Mouse (Mus musculus) lung, adult 2 months (tissue): ENCODE measurements around the gene Nbas. TPM values are rescaled to one million over a fixed set of nuclear protein-coding genes. Genes with fewer than 3 reads are reported as not detected.

ENCODE experiments used
- DNase-seq: peaks from one replicate; pipeline ENCODE4 v3.0.0; 2022
- H3K4me1 ChIP-seq: fragments of 200-500 bp; 2 replicates; pipeline ENCODE4 v1.6.1; 2011; ENCODE audit warnings: low read length; ENCODE audit not compliant: control insufficient read depth, insufficient read depth
- H3K4me3 ChIP-seq: fragments of 200-500 bp; replicated peaks from 2 replicates; pipeline ENCODE3; 2011; ENCODE audit warnings: low read depth, mild to moderate bottlenecking, control low read depth, low read length; ENCODE audit errors: extremely low read depth
- CTCF ChIP-seq: fragments of 200-500 bp; IDR thresholded peaks from 2 replicates; pipeline ENCODE4 v1.5.1; 2011; ENCODE audit warnings: mild to moderate bottlenecking, low read length, control low read depth; ENCODE audit not compliant: insufficient read depth
- POLR2A ChIP-seq: fragments of 200-500 bp; IDR thresholded peaks from 2 replicates; pipeline ENCODE4 v1.6.1; 2011; ENCODE audit warnings: low read depth, mild to moderate bottlenecking, control low read depth, low read length, borderline replicate concordance; ENCODE audit errors: extremely low read depth
- WGBS: fragments of 180-500 bp; shearing (Covaris S2); methylation state at CpG from one replicate; pipeline ENCODE4 v1.1.7; 2018; 5-methylcytosine and 5-hydroxymethylcytosine counted together
- polyA plus RNA-seq: library from polyadenylated mRNA; depleted of rRNA; stranded (reverse); fragments of >200 nt; gene quantifications from 2 replicates; pipeline ENCODE4 v1.2.3, GENCODE M21; 2012

Nbas gene
- polyA plus RNA-seq, 1 experiment: 16.4 TPM

- WGBS: 71% methylated on average over 2 of the region's 2 CpGs
- DNase-seq: no peak
- Histone ChIP-seq H3K4me3 (no peak overlapping the region), H3K4me1 (no peaks in the 10 kb centered on the region)
- TF ChIP-seq CTCF (no peak), POLR2A (no peak)
Measured at GRCm38 (mm10) chr12:13452050-13452449, 183.1 kb downstream of the Nbas start.

- Histone ChIP-seq H3K4me1 (no peaks in the 10 kb centered on the region), H3K4me3 (no peak overlapping the region)
- no peak for DNase-seq
- TF ChIP-seq POLR2A (no peak), CTCF (no peak)
- WGBS: 88% methylated on average over 6 of the region's 6 CpGs
Measured at GRCm38 (mm10) chr12:13460223-13460853, 191.4 kb downstream of the Nbas start.

GRCm38 (mm10) chr12:13461558-13462153 lies 192.7 kb downstream of the Nbas start:
- DNase-seq: no peak
- Histone ChIP-seq H3K4me1 (no peaks in the 10 kb centered on the region), H3K4me3 (no peak overlapping the region)
- 65% methylated on average over 9 of the region's 9 CpGs for WGBS
- TF ChIP-seq POLR2A: no peak

GRCm38 (mm10) chr12:13462397-13462796 lies 193.5 kb downstream of the Nbas start:
- TF ChIP-seq POLR2A: no peak
- Histone ChIP-seq H3K4me3 (no peak overlapping the region), H3K4me1 (no peaks in the 10 kb centered on the region)
- DNase-seq: no peak
- whole genome bisulfite sequencing: 81% methylated on average over 6 of the region's 6 CpGs

- 85% methylated on average over 2 of the region's 2 CpGs for WGBS
- H3K4me3 ChIP-seq: no peak overlapping the region
- no peak for DNase-seq
- H3K4me1 ChIP-seq: no peaks in the 10 kb centered on the region
- TF ChIP-seq CTCF (no peak), POLR2A (no peak)
Measured at GRCm38 (mm10) chr12:13465554-13465953, 196.6 kb downstream of the Nbas start.

DNA sequence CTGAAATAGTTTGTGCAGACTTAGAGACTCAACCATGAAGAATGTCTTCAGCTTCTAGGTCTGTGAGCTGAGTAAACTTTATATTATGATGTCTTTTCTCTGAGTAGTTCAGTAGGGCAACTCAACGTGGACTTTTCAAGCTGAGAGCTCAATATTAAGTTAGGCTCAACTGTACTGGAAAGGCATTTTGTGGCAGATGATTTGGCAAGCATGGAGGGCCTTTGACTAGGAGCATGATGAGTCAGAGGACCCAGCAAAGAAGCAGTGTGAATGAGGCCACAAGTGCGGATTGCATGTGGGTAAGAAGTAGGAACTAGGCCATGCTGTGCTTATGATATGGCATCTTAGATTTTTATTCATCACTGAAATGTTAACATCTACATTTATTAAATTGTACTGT lies 205.9 kb downstream of the Nbas start:
- 95% methylated on average over 2 of the region's 2 CpGs for WGBS
- no peak for DNase-seq
- TF ChIP-seq CTCF: no peak
- no peak for TF ChIP-seq POLR2A
- H3K4me1 ChIP-seq: no peaks in the 10 kb centered on the region
- H3K4me3 ChIP-seq: no peak overlapping the region

GRCm38 (mm10) chr12:13479163-13479562 lies 210.2 kb downstream of the Nbas start:
- H3K4me1 ChIP-seq: no peaks in the 10 kb centered on the region
- H3K4me3 ChIP-seq: no peak overlapping the region
- no peak for TF ChIP-seq CTCF
- TF ChIP-seq POLR2A: no peak
- DNase-seq: no peak
- 64% methylated on average over 7 of the region's 7 CpGs for WGBS

DNA sequence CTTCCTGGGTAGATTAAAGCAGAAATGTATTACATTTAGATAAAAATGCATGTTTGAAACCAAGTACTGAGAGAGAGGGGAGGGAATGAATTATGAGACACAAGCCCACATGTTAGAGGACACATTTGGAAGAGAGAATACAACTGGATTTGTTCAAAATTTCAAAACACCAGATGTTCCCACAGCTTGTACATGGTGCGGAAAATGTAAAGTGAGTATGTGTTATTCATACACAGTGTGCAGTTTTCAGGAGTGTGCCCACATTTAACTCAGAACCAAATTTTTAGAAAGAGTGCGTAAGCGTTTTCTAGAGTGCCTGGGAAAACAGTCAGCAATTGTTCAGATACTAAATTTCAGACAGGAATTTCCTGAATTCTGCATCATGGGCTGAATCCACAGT lies 217.3 kb downstream of the Nbas start:
- Histone ChIP-seq H3K4me3 (no peak overlapping the region), H3K4me1 (no peaks in the 10 kb centered on the region)
- no peak for TF ChIP-seq POLR2A
- no peak for TF ChIP-seq CTCF
- no peak for DNase-seq
- 83% methylated on average over 3 of the region's 3 CpGs for WGBS

GRCm38 (mm10) chr12:13497211-13497610 lies 228.3 kb downstream of the Nbas start:
- 86% methylated on average over 6 of the region's 6 CpGs for WGBS
- Histone ChIP-seq H3K4me3 (no peak overlapping the region), H3K4me1 (no peaks in the 10 kb centered on the region)
- TF ChIP-seq POLR2A: no peak
- TF ChIP-seq CTCF: no peak
- DNase-seq: no peak

GRCm38 (mm10) chr12:13499237-13499889 lies 230.4 kb downstream of the Nbas start:
- WGBS: 86% methylated on average over 10 of the region's 10 CpGs
- no peak for DNase-seq
- H3K4me1 ChIP-seq: no peaks in the 10 kb centered on the region
- H3K4me3 ChIP-seq: no peak overlapping the region
- TF ChIP-seq POLR2A (no peak), CTCF (no peak)
